Mouse (Mus musculus) heart, postnatal 25 days (tissue): Measurements from ENCODE around the gene Khdc3. TPM values are rescaled to one million over a fixed set of nuclear protein-coding genes. Genes with fewer than 3 reads are reported as not detected.
A peak's percentile ranks its signal among the peaks of the same experiment; 100 is the strongest.
"Not testable (repeated sequence)": the region's sequence is repeated elsewhere in the genome, so short reads cannot be mapped to it uniquely, and the experiment has no call there.

Source experiments
- DNase-seq: peaks from one replicate; pipeline ENCODE4 v3.0.0; 2022; ENCODE audit warnings: low spot score
- intact Hi-C: fragments of 180-260 bp; cut with DNase I; formaldehyde crosslinking; loops from one replicate; pipeline ENCODE4 v1.15.1; 2025
- total RNA-seq, 2 experiments: library from RNA; stranded (reverse); gene quantifications; 2 replicates each; pipeline ENCODE4 v1.2.3; 2021

The Khdc3 gene
- total RNA-seq: not detected

DNA sequence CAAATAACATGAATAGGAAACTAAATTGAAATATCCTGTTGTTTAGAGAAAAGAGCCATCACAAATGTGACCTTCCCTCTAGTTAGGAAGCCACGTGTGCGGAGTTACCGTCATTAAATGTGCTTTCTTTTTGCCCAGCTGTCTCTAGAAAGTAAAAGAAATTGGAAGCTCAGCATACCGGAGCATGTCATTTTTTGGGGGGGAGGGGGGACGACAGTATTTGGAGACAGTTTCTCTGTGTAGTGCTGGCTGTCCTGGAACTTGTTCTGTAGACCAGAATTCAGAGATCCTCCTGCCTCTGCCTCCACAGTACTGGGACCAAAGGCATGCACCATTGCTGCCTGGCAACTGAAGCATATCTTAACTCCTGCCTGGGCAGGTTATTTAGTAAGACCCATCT is at the start of gene Khdc3:
TSS of gene Khdc3 (plus strand) at position 301 of the 400 bp plus-strand sequence.
- DNase-seq: no peak
- intact Hi-C loops: no loop called here

DNA sequence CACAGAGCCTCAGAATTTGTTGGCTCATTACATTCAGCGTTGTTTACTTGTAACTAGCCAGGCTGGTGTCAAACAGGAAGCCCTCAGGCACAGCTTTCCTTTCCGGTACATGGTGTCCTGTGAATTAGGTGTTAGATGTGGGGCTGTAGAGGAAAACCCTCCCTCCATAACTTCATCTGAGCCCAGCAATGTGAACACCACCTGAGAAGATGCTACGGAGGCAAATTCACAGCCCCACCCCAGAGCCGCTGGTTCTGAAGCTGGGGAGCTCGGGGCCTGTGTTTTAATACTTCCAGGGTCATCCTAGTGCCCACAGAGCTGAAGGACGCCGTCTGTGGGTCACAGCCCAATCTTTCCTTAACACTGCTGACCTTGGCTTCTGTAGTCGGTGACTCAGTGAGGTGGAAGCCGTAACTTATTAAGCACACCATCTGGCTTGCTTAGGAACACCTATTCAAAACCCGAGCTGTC is 46.2 kb upstream of the Khdc3 start:
- DNase-seq: peak; percentile 13
- intact Hi-C loops: no loop called here

DNA sequence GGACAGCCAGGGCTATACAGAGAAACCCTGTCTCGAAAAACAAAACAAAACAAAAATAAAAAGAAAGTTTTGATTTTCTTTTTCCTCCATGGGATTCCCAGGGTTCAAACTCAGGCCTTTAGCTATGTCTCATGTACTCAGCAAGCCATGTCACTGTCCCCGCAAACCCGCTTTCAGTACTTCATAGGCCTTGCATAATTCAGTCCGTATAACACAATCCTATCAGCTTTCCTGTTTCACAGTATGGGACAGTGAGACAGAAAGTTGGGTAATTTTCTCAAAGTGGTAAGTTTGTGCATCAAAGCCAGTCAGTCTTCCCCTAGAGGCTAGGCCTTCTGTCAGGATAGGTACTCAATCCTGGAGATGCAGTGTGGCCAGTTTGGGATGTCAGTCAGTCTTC is 42.4 kb upstream of the Khdc3 start:
- intact Hi-C loops: no loop called here
- DNase-seq: no peak

DNA sequence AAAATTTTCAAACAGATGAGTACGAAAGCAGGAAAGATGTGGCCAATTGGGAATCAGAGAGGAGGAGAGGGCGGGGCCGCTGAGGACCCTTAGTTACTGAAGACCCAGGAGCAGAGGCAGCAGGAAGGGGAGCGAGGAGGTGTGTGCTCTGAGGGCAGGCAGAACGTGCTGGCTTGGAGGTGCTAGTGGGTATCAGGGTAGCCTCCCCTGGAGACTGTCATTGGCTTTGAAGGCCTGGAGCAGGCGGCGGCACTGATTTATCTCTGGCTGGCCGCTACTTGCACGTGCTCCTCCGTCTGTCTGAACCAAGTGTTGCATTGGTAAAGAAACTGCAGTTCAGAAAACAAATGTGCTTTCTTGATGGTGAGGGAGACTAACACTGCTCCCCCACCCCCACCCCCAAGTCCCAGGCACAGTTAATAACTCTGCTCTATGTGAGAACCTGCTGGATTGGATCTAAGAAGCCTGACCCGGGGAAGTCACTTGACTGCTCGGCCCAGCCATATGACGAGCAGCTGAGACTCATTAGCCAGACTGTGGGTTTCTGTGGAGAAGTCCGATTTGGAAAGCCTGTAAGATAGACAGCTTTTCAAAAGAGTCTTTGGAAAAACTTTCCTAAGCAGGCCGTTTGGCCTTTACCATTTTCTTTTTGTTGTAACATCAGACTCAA is 37.9 kb upstream of the Khdc3 start:
- DNase-seq: no peak

DNA sequence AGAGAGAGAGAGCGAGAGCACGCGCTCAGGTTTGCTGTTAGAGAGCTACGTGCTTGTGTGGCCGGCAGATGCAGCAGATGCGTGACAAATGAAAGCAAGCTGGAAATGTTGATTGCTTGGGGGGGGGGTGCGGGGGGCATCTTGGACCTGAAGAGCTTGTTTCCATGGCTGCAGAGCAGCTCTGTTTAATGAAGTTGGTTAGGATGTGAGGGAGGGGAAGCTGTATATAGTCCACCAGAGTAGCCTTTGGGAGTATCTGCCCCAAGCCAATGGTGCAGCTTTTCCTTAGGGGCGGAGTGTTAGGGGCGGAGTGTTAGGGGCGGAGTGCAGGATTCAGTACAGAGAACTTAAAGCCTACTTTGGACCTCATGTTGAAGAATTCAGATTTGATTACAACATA is 34.5 kb upstream of the Khdc3 start:
- no peak for DNase-seq
- intact Hi-C loops: no loop called here

More for the DNA sequence above, 37.9 kb upstream of the Khdc3 start:
- intact Hi-C loops: no loop called here

DNA sequence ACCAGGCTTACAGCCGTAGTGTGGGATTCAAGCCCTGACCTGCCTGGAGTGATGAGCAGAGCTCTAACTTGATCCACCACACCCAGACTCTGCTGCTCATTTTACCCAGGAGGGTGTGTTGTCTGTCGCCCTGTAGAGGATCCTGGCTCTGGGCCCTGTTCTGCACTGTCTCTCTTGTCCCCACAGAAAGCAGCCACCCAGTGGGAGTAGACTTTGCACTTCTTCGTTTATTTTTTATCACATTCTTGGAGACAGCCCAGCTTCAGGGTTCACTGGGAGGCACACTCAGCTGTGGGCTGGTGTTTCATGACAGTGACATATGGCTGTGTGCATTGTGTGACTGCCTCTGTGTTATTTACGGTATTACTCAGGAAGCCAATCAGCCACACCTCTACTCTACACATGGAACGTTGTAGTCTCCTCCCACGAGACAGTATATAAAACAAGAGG is 33.4 kb upstream of the Khdc3 start:
- no peak for DNase-seq
- intact Hi-C loops: no loop called here

DNA sequence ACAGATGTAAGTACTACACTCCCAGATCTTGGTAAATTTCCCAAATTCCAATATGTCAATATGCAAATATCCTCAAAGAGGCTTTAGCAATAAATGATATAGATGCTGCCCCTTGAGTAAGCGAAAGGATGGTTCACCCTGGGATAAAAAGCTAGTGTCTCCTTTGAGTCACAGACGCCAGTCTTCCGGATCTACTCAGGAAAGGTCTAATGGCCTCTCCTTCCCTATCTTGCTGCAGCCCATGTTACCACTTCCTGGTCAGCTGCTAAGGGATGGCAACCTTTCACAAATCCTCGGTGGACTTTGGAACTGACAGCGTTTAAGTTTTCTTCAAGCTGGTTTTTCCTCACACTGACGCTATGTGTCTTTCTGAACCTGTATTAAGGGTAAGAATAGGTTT is 32.9 kb upstream of the Khdc3 start:
- DNase-seq: no peak
- intact Hi-C loops: no loop called here

DNA sequence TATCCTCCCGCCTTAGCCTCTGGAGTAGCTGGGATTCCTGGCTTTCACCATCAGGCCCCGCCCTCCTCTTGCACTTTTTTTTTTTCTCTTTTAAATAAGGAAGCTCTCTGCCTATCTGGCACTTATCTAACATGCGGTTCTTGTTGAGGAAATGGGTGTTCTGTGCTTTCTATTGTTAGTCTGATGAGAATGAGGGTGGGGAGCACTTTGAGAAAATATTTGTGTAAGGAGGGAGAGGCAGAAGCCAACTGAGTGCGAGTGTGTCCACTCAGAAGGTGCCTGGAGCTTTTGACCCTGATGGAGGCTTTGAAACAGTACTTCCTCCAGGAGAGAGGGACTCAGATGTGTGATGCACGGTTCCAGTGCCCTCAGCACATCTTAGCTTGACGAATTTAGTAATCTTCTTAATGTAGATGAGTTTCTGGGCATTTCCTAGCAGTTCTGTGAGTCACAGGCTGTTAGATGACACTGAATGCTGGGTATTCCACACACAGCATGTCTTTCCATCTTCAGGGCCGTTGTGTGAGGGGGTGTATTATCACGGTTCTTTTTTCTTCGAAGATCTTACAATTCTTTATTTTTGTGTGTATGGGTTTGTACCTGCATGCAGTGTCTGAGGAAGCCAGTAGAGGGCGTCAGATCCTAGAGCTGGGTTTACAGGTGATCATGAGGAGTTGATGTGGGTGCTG is 30.5 kb upstream of the Khdc3 start:
- intact Hi-C loops: no loop called here
- no peak for DNase-seq

DNA sequence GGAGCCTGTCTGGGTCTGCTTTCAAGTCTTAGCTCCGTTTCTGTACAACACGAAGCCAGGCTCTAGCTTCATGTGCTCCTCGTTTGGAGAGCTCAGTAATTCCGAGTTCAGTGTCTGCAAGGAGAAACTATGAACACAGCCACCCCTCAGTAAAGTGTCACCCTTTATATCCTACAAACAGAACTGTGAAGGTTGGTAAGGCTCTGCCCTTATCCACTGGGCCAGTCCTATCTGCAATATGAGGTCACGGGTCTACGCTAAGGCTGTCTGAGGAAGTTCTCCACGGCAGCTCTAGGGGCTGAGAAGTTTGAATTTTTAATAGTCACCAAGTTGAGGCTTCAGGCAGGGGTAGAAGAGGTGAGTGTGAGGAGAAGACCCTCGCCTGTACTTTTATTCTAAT is 29.2 kb upstream of the Khdc3 start:
- DNase-seq: no peak
- intact Hi-C loops: no loop called here

DNA sequence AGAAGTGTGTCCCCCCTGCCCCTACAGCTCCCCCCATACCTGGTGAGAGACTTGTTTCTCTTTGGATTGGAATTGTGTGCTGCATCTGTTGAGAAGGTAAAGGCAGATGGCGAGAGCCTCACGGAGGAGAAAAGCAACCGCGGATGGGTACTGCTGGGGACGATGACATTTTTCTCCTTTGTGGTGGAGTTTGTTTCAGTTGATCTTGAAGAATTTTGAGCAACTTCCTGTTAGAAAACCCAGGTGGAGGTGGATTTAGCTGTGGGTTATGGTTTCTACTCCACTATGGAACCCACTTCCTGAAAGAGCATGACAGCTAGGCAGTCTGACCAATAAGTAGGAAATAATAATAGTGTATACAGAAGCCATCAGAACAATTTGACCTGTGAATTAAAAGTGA is 28.5 kb upstream of the Khdc3 start:
- no peak for DNase-seq
- intact Hi-C loops: no loop called here

DNA sequence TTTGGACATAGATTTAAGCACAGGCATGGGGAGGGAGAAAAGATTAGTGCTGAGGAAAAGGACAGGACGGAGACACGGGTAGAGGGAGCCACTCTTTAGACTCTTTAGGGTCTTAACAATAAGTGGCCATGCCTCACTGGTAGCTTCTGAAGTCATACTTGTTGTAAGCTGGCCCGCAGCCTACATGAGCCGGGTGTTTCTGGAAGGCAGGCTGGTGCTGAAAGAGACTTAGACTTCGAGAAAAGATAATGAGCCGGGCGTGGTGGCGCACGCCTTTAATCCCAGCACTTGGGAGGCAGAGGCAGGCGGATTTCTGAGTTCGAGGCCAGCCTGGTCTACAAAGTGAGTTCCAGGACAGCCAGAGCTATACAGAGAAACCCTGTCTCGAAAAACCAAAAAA is 22.3 kb upstream of the Khdc3 start:
- intact Hi-C loops, DNase-seq: not testable (repeated sequence)

DNA sequence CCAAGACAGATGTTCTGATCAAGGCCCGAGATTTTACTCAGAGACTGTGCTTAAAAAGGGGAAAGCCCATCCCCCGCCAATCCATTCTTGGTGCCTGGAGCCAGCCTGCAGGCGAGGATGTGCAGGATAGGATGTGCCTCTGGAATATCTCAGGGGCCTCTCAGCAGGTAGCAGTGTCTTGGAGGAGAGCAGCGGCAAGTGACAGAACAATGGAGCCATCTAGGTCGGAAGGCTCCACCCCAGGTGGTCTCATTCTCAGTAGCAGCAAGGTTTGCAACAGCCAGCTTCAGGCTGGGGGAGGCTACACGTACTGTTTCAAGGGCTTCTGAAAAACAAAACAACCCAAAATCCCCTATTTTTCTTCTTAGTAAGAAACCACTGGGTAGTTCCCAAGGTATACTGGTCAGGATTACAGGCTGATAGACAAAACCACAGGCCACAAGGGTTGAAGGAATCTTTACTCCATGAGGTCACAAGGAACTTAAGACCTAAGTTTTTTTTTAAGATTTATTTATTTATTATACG is 21.8 kb upstream of the Khdc3 start:
- DNase-seq: no peak
- intact Hi-C loops: no loop called here

DNA sequence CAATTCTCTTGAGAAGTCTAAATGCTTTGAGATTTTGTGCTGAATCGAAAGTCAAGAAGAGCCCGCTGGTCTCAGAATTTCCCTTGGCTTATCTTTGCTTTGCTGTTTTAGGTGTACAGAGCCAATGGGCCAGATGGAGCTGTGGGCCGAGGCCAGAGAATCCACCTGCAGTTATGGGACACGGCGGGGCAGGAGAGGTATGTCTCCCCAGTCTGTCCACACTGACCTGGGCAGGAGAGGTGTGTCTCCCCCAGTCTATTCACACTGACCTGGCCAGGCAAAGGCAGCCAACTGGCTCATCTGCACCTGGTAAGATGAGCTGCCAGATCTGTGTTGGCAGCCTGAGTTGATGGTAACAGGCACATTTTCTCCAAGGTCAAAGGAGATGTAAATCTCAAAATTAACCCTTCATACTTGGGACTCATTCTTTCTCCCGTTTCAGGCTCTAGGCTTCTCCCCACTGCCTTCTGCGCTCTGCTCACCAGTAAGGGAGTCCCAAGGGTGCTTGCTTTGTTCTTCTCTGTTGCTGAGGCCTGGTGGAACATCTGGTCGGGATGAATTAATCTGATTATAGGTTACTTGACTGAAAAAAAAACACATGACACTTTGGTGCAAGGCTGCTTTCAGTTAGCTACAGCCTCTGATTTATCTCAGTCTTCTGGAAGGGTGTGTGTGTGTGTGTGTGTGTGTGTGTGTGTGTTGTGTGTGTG is 19.2 kb upstream of the Khdc3 start:
- no peak for DNase-seq

DNA sequence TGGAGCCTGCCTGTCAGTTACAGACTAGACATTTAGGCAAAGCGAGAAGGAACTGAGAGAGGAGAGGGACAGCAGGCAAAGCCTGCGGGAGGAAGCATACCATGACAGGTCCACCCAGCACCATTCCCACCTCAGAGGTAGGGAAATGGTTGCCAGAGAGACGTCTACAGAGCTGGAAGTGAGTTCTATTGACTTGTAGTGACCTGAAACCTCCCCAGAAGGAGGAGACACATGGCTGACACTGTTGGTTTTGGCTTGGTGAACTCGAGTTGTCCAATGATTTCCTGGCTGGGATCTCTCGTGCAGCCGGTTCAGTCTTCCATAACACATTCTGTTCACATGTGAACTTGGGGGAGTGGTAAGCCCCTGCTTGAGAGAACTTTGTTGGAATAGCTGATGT is 17.7 kb upstream of the Khdc3 start:
- no peak for DNase-seq
- intact Hi-C loops: no loop called here

More for the DNA sequence above, 19.2 kb upstream of the Khdc3 start:
- intact Hi-C loops: no loop called here

DNA sequence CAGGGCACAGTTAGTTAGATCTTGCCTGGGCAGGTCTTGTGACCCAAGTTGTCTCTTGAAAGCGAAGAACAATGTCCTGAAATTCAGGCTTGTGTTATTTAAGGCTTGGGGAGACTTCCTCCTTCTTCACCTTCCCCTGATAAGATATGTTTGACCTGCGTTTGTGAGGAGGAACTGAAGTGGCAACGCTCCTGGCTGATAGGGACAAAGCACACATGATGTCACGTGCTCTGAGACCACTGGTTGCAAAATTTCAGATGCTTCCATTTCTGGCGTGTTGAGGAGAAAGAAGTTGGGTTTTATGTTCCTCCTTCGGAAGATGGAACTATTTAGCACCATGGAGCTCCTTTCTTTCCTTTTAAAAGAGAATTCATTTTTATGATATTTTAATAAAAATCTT is 15.8 kb upstream of the Khdc3 start:
- no peak for DNase-seq
- intact Hi-C loops: no loop called here

DNA sequence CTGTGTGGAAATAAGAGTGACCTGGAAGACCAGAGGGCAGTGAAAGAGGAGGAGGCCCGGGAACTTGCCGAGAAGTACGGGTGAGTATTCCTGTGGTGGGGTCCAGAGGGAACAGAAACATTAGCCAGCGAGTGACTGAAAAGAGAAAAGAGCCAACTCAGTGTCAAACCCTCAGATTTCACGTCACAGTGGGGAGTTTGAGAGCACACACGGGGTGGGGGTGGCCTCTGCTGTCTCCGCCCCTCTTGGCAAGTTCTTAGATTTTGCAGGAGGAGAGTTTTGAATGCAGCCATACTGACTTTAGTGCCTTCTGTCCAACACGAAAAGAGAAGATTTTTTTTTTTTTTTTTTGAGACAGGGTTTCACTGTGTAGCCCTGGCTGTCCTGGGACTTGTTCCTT is 14.5 kb upstream of the Khdc3 start:
- intact Hi-C loops: no loop called here
- DNase-seq: no peak

DNA sequence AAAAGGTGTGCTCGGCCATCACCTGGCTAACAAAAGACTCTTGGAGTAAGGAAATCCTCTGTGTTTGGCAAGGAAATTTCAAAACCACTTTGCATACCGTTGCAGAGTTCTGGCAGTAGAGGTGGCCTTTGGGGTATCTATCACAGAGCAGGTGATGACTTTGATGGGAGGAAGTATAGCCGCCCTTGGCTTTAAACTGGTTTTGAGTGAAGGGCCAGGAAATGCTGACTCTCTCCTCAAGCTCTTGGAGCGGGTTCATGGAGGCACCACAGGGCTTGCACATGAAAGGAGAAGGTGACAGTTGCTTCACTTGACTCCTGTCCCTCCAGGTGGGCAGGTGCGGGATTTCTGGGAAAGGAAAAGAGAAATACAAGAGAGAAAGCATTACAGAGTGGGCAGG is 14.1 kb upstream of the Khdc3 start:
- DNase-seq: no peak
- intact Hi-C loops: no loop called here

DNA sequence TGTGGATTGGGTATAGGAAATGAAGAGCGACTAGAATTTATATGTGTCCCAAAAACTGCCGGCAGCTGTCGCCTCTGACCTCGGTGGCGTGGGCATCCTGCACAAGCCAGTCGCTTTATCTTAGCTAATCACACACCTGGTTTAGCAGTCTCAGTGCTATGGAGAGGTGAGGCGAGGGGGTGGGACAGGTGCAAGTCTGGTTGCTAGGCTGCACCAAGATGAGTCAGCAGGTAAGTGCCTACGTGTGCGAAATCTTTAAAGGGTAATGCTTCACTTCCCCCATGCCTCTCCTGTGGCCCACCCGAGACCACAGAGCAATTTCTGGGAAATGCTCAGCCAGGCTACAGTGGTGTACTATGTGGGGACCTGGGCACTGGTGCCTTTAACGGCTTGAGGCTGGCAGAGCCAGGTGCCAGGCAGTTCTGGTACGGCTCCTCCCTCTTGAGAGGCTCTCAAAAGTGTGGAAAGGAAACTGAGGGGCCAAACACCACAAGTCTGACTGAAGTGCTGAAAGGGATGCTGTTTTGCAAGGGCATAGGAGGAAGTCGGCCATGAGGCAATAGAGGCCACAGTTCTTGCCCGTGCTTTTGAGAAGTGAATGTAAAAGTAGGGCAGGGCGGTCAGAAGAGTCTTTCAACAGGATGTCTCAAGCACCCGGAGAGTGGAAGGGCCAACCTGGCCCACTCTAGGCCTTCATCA is 12.3 kb upstream of the Khdc3 start:
- intact Hi-C loops: no loop called here

DNA sequence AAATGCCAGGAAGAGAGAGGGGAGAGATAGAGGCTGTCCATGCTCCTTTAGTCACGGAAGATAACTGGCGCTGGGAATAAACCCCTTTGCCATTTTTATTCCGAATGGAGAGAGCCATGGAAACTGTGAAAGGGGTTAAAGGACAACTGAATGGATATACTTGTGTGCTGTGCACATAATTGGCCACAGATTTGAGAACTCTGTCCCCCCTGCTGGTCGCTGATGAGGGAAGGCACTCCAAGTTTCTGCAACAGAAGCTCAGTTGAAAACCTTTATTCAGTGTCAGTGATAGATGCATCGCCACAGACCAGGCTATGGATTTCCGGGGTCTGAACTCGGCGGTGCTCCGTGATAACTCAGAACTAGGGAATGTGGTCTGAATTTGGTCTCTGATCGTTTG is 11.5 kb upstream of the Khdc3 start:
- DNase-seq: no peak
- intact Hi-C loops: loop anchor here (2.0 to 10.0 kb wide), 3 partner anchors 121 to 325 kb away; no protein-coding TSS in a partner anchor

More for the DNA sequence above, 12.3 kb upstream of the Khdc3 start:
- no peak for DNase-seq

DNA sequence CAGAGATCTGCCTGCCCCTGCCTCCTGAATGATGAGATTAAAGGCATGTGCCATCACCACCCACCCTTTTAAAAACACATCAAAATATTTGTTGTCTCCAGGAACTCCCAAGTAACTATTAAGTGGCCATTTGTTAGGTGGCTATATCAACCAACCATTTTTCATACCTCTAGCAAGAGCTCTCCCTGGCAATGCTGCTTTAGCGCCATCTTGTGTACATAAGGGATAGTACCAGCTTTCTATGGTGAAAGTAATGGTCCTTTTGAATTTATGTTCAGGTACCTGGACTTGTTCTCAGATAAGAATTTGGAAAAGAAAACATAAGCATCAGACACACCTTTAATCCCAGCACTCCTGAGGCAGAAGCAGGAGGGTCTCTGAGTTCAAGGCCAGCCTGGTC is 9.9 kb upstream of the Khdc3 start:
- intact Hi-C loops: loop anchor here (1.0 to 10.0 kb wide), 4 partner anchors 47 to 327 kb away; partner anchors contain the start of gene Rab27a

More for the DNA sequence above, 9.9 kb upstream of the Khdc3 start:
- DNase-seq: no peak
